Mouse (Mus musculus): ENCODE results near the gene Ckmt2. TPM values are rescaled to one million over a fixed set of nuclear protein-coding genes. Genes with fewer than 3 reads are reported as not detected.

Ckmt2 gene
- polyA plus RNA-seq, 1 experiment from 2014 or later, result 0.14 TPM

DNA sequence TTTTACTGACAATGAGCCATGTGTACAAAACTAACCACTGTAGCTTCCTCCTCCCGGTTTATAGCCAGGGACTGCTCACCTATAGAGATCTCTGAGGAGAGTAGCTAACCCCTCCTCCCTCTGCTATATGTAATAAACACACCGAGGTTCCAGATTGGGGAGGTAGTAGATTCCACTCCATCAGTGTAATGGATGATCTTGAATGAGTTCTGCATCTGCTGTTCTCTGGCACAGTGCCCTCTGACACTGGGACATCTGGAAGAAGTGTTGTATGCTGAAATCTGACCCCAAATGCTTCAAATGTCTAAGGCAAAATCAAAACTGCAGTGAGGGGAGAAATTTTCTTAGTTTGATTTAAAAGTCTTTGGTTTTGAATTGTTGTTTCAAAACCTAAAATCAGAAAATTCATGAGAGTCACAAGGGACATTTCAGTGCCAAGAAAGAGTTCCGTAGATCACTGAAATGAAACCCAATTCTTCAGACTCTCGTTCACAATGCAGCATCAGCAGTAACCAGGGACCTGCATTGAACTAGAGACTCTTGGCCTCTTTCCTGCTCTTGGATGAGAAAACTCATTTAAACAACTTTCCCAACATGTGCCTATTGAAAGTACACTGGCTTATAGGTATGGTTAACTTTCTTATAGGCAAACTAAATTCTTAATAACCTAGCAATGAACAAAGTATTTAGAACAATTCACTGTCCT, 51.7 kb downstream of the Ckmt2 start:
- Histone ChIP-seq H3K4me3 (ENCODE audit: low read length) (no peak overlapping the region), H3K9ac (ENCODE audit: low read depth, low read length) (no peak overlapping the region), H3K27me3 (replicated peaks; ENCODE audit: control insufficient read depth, insufficient read depth, low read length) (no peaks in the 10 kb centered on the region), H3K4me1 (ENCODE audit: control insufficient read depth, insufficient read depth, low read depth, low read length) (no peaks in the 10 kb centered on the region), H3K9me3 (ENCODE audit: control insufficient read depth, low read length) (no peaks in the 10 kb centered on the region), H3K4me2 (ENCODE audit: low read length) (no peak overlapping the region), H3K36me3 (ENCODE audit: control insufficient read depth, insufficient read depth, low read length) (no peaks in the 10 kb centered on the region), H3K27ac (ENCODE audit: low read depth, low read length) (no peak overlapping the region)
- 52% methylated on average over 4 of the region's 4 CpGs for WGBS
- ATAC-seq, result no peak

DNA sequence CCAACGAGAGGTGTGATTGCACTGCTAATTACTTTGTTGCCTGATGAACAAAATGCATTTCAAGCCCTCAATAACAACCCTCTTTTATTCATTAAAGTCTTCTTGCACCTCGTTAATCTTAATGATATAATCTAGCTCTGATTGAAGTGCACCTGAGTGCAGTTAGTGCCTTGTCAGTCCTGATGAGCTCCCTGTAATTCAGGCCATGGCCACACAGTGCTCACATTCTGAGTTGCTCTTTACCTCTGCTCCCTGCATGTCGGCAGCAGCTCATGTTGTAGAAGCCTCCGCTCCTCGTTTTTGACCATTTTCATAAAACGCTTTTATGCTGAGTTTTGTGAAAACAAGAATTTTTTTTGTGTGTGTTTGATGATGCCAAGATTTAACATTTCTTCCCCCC, 53.0 kb downstream of the Ckmt2 start:
- Histone ChIP-seq H3K27me3 (replicated peaks; ENCODE audit: control insufficient read depth, insufficient read depth, low read length) (no peaks in the 10 kb centered on the region), H3K4me3 (ENCODE audit: low read length) (no peak overlapping the region), H3K36me3 (ENCODE audit: control insufficient read depth, insufficient read depth, low read length) (no peaks in the 10 kb centered on the region), H3K9ac (ENCODE audit: low read depth, low read length) (no peak overlapping the region), H3K27ac (ENCODE audit: low read depth, low read length) (no peak overlapping the region), H3K4me1 (ENCODE audit: control insufficient read depth, insufficient read depth, low read depth, low read length) (no peaks in the 10 kb centered on the region), H3K9me3 (ENCODE audit: control insufficient read depth, low read length) (no peaks in the 10 kb centered on the region), H3K4me2 (ENCODE audit: low read length) (no peak overlapping the region)
- WGBS, result 75% methylated on average over 6 of the region's 6 CpGs
- no peak for ATAC-seq

DNA sequence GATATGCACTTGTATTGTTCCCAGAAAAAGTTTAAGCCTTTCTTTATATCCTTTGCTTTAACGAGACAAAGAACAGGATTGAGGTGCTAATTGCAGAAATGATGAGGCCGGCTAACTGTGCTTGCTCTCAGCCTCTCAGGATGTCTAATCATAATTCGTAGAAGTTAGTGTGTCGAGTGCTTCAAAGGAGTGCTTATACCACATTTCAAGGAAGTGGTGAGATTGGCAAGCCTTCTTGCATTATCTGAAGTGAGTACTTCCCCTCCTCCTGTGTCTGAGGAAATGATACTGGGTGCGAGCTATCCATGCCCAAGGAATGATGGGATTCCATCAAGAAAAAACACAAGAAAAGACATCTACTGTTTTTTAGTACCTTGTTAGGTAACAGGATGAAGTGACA, 62.0 kb downstream of the Ckmt2 start:
- no peak for ATAC-seq

DNA sequence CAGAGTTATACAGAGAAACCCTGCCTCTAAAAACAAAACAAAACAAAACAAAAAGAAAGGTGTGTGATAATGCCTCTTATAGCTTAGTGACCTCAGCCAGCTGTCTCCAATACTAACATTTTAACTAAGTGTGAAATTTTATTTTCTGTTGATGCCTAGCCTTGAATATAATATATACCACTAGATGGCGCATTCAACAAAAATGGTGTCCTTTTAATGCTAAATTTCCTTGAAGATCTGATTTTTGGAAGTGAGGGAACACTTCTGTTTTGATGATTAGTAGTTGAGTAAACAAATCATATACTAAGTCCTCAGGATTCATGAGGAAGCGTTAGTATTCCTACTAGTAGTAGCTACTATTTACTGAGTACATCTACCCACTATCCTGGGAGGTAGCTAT, 67.2 kb downstream of the Ckmt2 start:
- Histone ChIP-seq H3K36me3 (ENCODE audit: control insufficient read depth, insufficient read depth, low read length) (peaks cover 12% of the 10 kb centered on the region), H3K27me3 (replicated peaks; ENCODE audit: control insufficient read depth, insufficient read depth, low read length) (no peaks in the 10 kb centered on the region), H3K4me1 (ENCODE audit: control insufficient read depth, insufficient read depth, low read depth, low read length) (peaks cover 10% of the 10 kb centered on the region), H3K9me3 (ENCODE audit: control insufficient read depth, low read length) (peaks cover 6% of the 10 kb centered on the region; the same call in 1 of the 2 replicates), H3K27ac (ENCODE audit: low read depth, low read length) (no peak overlapping the region), H3K4me3 (ENCODE audit: low read length) (no peak overlapping the region), H3K4me2 (ENCODE audit: low read length) (no peak overlapping the region), H3K9ac (ENCODE audit: low read depth, low read length) (no peak overlapping the region)
- 34% methylated on average over 2 of the region's 2 CpGs for WGBS
- ATAC-seq, result no peak

More for the DNA sequence above, 62.0 kb downstream of the Ckmt2 start:
- H3K9ac ChIP-seq (ENCODE audit: low read depth, low read length), result no peak overlapping the region
- H3K4me2 ChIP-seq (ENCODE audit: low read length), result no peak overlapping the region
- peaks cover 6% of the 10 kb centered on the region; the same call in 1 of the 2 replicates for H3K9me3 ChIP-seq (ENCODE audit: control insufficient read depth, low read length)
- H3K4me1 ChIP-seq (ENCODE audit: control insufficient read depth, insufficient read depth, low read depth, low read length), result no peaks in the 10 kb centered on the region
- no peaks in the 10 kb centered on the region for H3K27me3 ChIP-seq (replicated peaks; ENCODE audit: control insufficient read depth, insufficient read depth, low read length)
- no peak overlapping the region for H3K27ac ChIP-seq (ENCODE audit: low read depth, low read length)
- no peaks in the 10 kb centered on the region for H3K36me3 ChIP-seq (ENCODE audit: control insufficient read depth, insufficient read depth, low read length)
- no peak overlapping the region for H3K4me3 ChIP-seq (ENCODE audit: low read length)
- WGBS, result 89% methylated on average over 5 of the region's 5 CpGs

DNA sequence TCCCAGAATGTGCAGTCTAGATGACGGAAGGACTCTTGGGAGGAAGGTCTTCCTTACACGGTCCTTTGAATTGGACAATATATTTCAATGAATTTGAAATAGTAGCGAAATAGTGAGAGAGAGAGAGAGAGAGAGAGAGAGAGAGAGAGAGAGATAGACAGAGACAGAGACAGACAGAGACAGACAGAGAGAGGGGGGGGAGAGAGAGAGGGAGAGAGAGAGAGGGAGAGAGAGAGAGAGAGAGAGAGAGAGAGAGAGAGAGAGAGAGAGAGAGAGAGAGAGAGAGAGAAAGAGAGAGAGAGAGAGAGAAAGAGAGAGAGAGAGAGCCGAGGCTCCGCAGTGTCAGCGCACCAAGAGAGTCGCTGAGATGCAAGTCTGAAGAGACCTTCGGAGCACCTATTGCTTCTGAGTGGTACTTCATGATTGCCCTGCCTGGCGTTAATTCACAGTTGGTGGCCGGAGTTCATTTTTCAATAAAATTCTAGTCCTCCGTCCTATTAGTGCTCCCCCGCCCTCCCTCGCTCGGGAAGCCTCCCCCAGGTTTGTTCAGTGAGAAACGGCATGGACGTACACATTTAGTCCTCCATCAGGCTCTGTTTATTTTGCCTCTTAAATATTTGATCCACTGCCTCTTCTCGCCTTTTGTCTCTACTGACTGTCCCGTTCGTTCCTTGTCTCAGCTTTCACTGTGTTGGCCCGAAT, 68.7 kb downstream of the Ckmt2 start:
- WGBS, result 38% methylated on average over 20 of the region's 20 CpGs
- peaks cover 10% of the 10 kb centered on the region for H3K4me1 ChIP-seq (ENCODE audit: control insufficient read depth, insufficient read depth, low read depth, low read length)
- peaks cover 15% of the 10 kb centered on the region for H3K36me3 ChIP-seq (ENCODE audit: control insufficient read depth, insufficient read depth, low read length)
- H3K9me3 ChIP-seq (ENCODE audit: control insufficient read depth, low read length), result peaks cover 2% of the 10 kb centered on the region; the same call in 1 of the 2 replicates
- peak overlapping the region; percentile 98 for H3K27ac ChIP-seq (ENCODE audit: low read depth, low read length)
- peak overlapping the region; percentile 76 for H3K4me2 ChIP-seq (ENCODE audit: low read length)
- H3K4me3 ChIP-seq (ENCODE audit: low read length), result peak overlapping the region; percentile 98
- H3K9ac ChIP-seq (ENCODE audit: low read depth, low read length), result peak overlapping the region; percentile 100
- H3K27me3 ChIP-seq (replicated peaks; ENCODE audit: control insufficient read depth, insufficient read depth, low read length), result no peaks in the 10 kb centered on the region
- no peak for ATAC-seq

DNA sequence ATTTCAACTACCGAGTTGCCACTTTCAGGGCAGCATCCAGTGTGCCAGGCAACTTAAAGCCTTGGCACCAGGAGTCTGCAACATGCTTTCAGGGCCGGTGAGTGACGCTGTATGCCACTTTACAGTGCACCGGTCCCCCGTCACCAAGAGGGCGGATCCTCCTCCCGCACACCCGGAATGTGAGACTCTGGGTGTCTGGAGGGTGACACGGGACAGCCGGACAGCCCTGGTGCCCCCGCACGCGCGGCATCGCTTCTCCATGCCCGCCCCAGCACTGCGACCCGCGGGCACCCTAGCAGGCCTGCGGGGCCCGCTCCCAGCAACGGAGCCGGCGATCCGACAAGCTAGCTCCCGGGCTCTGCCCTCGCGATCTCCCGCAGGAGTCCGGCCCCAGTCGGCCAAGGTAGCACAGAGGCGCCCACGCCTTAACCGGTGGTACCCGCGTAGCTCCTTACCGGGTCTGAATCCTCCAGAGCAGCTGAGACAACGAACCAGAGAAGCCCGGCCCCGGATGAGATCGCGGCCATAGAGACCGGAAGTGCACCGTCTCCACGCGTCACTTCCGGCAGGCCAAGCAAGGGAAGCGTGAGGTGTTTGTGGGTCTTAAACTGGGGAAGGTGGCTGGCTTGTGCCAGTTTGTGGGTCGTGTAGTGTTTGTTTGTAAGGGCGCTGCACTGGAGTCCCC, 69.4 kb downstream of the Ckmt2 start, which contains the start of gene Zcchc9:
TSS of gene Zcchc9 (minus strand) at position 551 of the 685 bp plus-strand sequence.
- peaks cover 15% of the 10 kb centered on the region for H3K36me3 ChIP-seq (ENCODE audit: control insufficient read depth, insufficient read depth, low read length)
- H3K9me3 ChIP-seq (ENCODE audit: control insufficient read depth, low read length), result no peaks in the 10 kb centered on the region
- H3K4me3 ChIP-seq (ENCODE audit: low read length), result peak within 1 kb of the TSS; percentile 98
- H3K27ac ChIP-seq (ENCODE audit: low read depth, low read length), result peak within 1 kb of the TSS; percentile 98
- H3K4me2 ChIP-seq (ENCODE audit: low read length), result peak within 1 kb of the TSS; percentile 76
- peaks cover 10% of the 10 kb centered on the region for H3K4me1 ChIP-seq (ENCODE audit: control insufficient read depth, insufficient read depth, low read depth, low read length)
- under 1% methylated on average over 50 of the region's 50 CpGs for WGBS
- H3K9ac ChIP-seq (ENCODE audit: low read depth, low read length), result peak within 1 kb of the TSS; percentile 100
- ATAC-seq, result peak; percentile 99
- H3K27me3 ChIP-seq (replicated peaks; ENCODE audit: control insufficient read depth, insufficient read depth, low read length), result no peaks in the 10 kb centered on the region

Other genes with a start within 250 kb of the Ckmt2 start
- 0.06 and 0.24 TPM in 2 replicates for gene Acot12, start 135.4 kb downstream of the Ckmt2 start, polyA plus RNA-seq (2015; fragmentation: Nextera tagmentation; extraction: Ambion mirVana)
- 15.8 and 18.1 TPM in 2 replicates for gene Zcchc9, start 69.2 kb downstream of the Ckmt2 start, polyA plus RNA-seq (2015; fragmentation: Nextera tagmentation; extraction: Ambion mirVana)

Data from hindbrain, embryonic 16.5 days (tissue).